14 mouse cellular contexts compared by ENCODE assay signal in the genomic region with DNA sequence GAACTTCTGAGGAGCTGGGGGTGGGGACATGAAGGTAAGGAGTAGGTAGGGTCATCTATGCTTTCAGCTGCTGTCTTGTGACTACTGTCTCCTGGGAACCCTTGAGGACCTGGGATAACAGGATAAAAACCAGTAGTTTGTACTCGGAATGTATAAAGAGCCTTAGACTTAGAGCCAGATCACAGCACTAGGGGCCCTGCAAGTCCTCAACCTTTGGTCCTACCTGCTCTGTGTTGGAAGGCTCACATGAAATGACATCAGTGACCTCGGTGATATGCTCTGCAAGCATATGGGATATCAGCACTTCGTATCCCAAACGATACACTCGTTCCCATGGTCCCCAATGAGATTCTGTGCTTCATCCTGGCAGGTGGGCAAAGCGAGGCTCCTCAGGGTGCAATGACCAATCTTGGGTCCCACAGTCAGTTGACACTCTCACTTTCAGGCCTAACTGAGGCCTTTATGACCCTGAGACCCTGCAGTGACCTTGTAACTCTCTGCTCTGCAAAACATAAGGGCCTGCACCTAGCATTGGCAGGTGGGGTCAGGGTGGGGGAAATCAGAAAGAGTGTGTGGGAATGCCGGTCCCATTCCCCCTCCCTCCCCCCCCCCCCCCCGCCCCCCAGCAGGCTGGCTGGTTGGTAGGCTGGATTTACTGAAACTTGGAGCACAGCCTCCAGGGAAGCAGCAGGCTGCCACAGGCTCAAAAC.
A peak's percentile ranks its signal among the peaks of the same experiment; 100 is the strongest.
DNase-seq lines count a peak whose midpoint lies in the region; ATAC-seq and TF ChIP-seq lines count a peak whose summit lies in the region.
"Had no signal": no experiment of that assay in that cellular context is flagged by ENCODE, and none has a peak within 500 bp of the region (broad histone marks: within the 10 kb centered on the region; RNA-seq: fewer than 3 reads in every experiment).

No protein-coding gene starts in this region.

- DNase-seq in hindbrain, embryonic 10.5 days (ENCODE audit: low spot score) = no peak
- no peak for DNase-seq in hindbrain, embryonic 14.5 days (ENCODE audit: low spot score)
- peak; percentile 40 for DNase-seq in R1 (ENCODE audit: low read depth, low spot score)
- no peak for DNase-seq in adrenal gland, adult 8-10 months
- no peak for DNase-seq in layer of hippocampus, postnatal 25 days (ENCODE audit: extremely low spot score in 1 of 2, low spot score in 1 of 2)
- DNase-seq in cerebellum, adult 11 months = no peak
- DNase-seq: cerebellum, postnatal 36 days; thymus, postnatal 14 days had no signal

- H3K9me3 ChIP-seq in hindbrain, embryonic 10.5 days = no peaks in the 10 kb centered on the region
- H3K9me3 ChIP-seq in hindbrain, embryonic 14.5 days (ENCODE audit: control insufficient read depth, low read length) = no peaks in the 10 kb centered on the region
- H3K9me3 ChIP-seq in E14TG2a.4 (ENCODE audit: low read length) = no peaks in the 10 kb centered on the region; the same call in 1 of the 2 replicates
- no peaks in the 10 kb centered on the region for H3K9me3 ChIP-seq in limb, embryonic 12.5 days
- H3K9me3 ChIP-seq: forebrain, embryonic 13.5 days; neural tube, embryonic 15.5 days had no signal

- WGBS in hindbrain, embryonic 10.5 days = 67% methylated on average over 8 of the region's 8 CpGs
- 77% methylated on average over 7 of the region's 8 CpGs for WGBS in hindbrain, embryonic 14.5 days
- 72% methylated on average over 7 of the region's 8 CpGs for WGBS in limb, embryonic 12.5 days

- H3K4me3 ChIP-seq in hindbrain, embryonic 10.5 days = no peak overlapping the region
- no peak overlapping the region for H3K4me3 ChIP-seq in hindbrain, embryonic 14.5 days (replicated peaks; ENCODE audit: low read length)
- peak overlapping the region; percentile 61 for H3K4me3 ChIP-seq in E14TG2a.4 (replicated peaks; ENCODE audit: low read length)
- no peak overlapping the region for H3K4me3 ChIP-seq in limb, embryonic 12.5 days (replicated peaks)
- H3K4me3 ChIP-seq: forebrain, embryonic 13.5 days; neural tube, embryonic 15.5 days had no signal

- H3K27ac ChIP-seq in hindbrain, embryonic 10.5 days = peak overlapping the region; percentile 53; the same call in 1 of the 2 replicates
- no peak overlapping the region for H3K27ac ChIP-seq in hindbrain, embryonic 14.5 days
- 0 out of 2 replicates have a peak overlapping the region, but pooled peaks have one; percentile 7 for H3K27ac ChIP-seq in limb, embryonic 12.5 days
- H3K27ac ChIP-seq: forebrain, embryonic 13.5 days; neural tube, embryonic 15.5 days had no signal

- ATAC-seq in hindbrain, embryonic 14.5 days (ENCODE audit: low FRiP score) = no peak
- no peak for ATAC-seq in limb, embryonic 12.5 days (ENCODE audit: insufficient number of reproducible peaks, insufficient read depth, low FRiP score, low TSS enrichment, low read depth)
- ATAC-seq: forebrain, embryonic 13.5 days; hindbrain, embryonic 16.5 days had no signal

- no peak overlapping the region for H3K9ac ChIP-seq in hindbrain, embryonic 14.5 days
- H3K9ac ChIP-seq in limb, embryonic 12.5 days (replicated peaks) = no peak overlapping the region
- H3K9ac ChIP-seq: forebrain, embryonic 13.5 days; neural tube, embryonic 15.5 days had no signal

- no peak for TF ChIP-seq CTCF in E14TG2a.4 (conservative IDR thresholded peaks at IDR 0.05; ENCODE audit: low read length)

- H3K4me2 ChIP-seq in hindbrain, embryonic 14.5 days (replicated peaks) = no peak overlapping the region
- H3K4me2 ChIP-seq in limb, embryonic 12.5 days = no peak overlapping the region
- H3K4me2 ChIP-seq: forebrain, embryonic 13.5 days; neural tube, embryonic 15.5 days had no signal

- peaks cover 52% of the 10 kb centered on the region for H3K4me1 ChIP-seq in hindbrain, embryonic 10.5 days (replicated peaks)
- 0 out of 2 replicates have a peak, but pooled peaks cover 3% of the 10 kb centered on the region for H3K4me1 ChIP-seq in hindbrain, embryonic 14.5 days (replicated peaks; ENCODE audit: control insufficient read depth, insufficient read depth, low read length)
- H3K4me1 ChIP-seq in E14TG2a.4 (replicated peaks; ENCODE audit: low read depth, low read length) = peaks cover 97% of the 10 kb centered on the region
- peaks cover 44% of the 10 kb centered on the region for H3K4me1 ChIP-seq in limb, embryonic 12.5 days (replicated peaks)

- no peaks in the 10 kb centered on the region for H3K36me3 ChIP-seq in hindbrain, embryonic 10.5 days
- H3K36me3 ChIP-seq in hindbrain, embryonic 14.5 days (replicated peaks; ENCODE audit: control insufficient read depth, insufficient read depth) = no peaks in the 10 kb centered on the region
- peaks cover 33% of the 10 kb centered on the region for H3K36me3 ChIP-seq in E14TG2a.4 (ENCODE audit: insufficient read depth, low read length)
- peaks cover 1% of the 10 kb centered on the region; the same call in 1 of the 2 replicates for H3K36me3 ChIP-seq in limb, embryonic 12.5 days
- H3K36me3 ChIP-seq: neural tube, embryonic 15.5 days had no signal

- no peaks in the 10 kb centered on the region for H3K27me3 ChIP-seq in hindbrain, embryonic 10.5 days (ENCODE audit: insufficient read depth, poor library complexity, severe bottlenecking)
- H3K27me3 ChIP-seq in hindbrain, embryonic 14.5 days (ENCODE audit: control insufficient read depth, insufficient read depth, low read length) = no peaks in the 10 kb centered on the region
- H3K27me3 ChIP-seq in E14TG2a.4 (ENCODE audit: insufficient read depth, low read length) = no peaks in the 10 kb centered on the region
- no peaks in the 10 kb centered on the region for H3K27me3 ChIP-seq in limb, embryonic 12.5 days
- H3K27me3 ChIP-seq: forebrain, embryonic 13.5 days; neural tube, embryonic 15.5 days; Patski had no signal
